Mouse (Mus musculus): ENCODE data around the gene Nkx2-3. TPM values are rescaled to one million over a fixed set of nuclear protein-coding genes. Genes with fewer than 3 reads are reported as not detected.

Gene Nkx2-3
- polyA plus RNA-seq, 1 experiment from 2014 or later, result not detected

DNA sequence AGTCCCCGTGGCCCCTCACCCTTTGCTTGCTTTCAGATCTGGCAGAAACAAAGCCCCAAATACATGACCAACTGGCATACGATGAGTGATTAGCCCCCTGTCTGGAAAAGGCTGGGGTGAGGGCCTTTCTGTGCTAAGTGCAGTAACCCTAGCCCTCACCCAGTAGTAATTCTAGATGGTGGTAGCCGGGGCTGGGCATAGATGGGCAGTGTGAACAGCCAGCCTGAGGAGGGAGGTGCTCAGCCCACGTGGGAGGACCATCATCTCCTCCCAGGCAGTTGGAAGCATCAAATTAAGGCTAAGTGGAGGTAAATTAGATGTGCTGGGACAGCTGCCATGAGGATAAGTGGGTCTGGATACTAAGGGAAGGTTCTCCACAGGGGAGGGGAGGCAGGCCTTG, 17.0 kb downstream of the Nkx2-3 start:
- no peak overlapping the region for H3K9ac ChIP-seq
- ATAC-seq (ENCODE audit: insufficient number of reproducible peaks, low FRiP score), result no peak
- H3K4me1 ChIP-seq (replicated peaks), result no peaks in the 10 kb centered on the region
- no peak overlapping the region for H3K27ac ChIP-seq (ENCODE audit: poor library complexity, severe bottlenecking)
- H3K4me3 ChIP-seq, result no peak overlapping the region
- H3K27me3 ChIP-seq (replicated peaks), result peaks cover 58% of the 10 kb centered on the region
- H3K9me3 ChIP-seq (replicated peaks), result no peaks in the 10 kb centered on the region
- WGBS, result 38% methylated on average over 4 of the region's 4 CpGs
- H3K36me3 ChIP-seq, result no peaks in the 10 kb centered on the region
- no peak overlapping the region for H3K4me2 ChIP-seq

DNA sequence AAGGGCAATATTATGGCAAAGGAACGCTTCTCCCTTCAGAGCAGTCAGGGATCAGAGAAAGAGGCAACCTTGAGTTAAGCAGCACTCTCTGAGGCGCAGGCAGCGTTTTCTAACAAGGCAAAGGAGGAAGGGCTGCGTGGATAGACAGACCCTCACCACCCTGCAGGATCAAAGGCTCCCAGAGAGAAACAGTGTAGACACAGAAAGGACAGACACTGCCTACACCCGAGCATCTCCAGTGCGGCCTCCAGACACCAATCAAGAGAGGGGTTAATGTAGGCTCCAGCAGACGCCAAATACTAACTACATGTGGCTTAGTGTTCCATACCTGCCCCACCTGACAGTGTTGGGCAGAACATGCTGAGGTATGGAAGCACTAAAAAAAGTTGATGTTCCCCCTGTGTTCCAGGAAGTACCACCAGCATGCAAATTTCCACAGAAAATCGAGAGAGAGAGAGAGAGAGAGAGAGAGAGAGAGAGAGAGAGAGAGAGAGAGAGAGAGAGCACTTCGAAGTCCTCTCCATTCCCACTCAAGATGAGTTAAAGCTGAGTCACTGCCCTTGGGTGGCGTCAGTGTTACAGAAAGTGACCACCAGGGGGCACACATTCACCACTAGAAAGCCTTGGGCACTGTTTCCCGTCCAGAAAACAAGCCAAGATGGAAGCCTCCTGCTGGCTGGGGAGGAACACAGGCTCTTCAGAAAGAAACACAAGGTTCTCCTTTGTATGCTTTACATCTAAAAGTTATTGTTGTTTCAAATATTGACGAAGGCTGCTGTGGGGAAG, 18.5 kb downstream of the Nkx2-3 start:
- Histone ChIP-seq H3K4me1 (replicated peaks) (no peaks in the 10 kb centered on the region), H3K4me3 (no peak overlapping the region), H3K4me2 (no peak overlapping the region), H3K27me3 (replicated peaks) (peaks cover 45% of the 10 kb centered on the region), H3K27ac (ENCODE audit: poor library complexity, severe bottlenecking) (no peak overlapping the region), H3K9me3 (replicated peaks) (no peaks in the 10 kb centered on the region), H3K36me3 (no peaks in the 10 kb centered on the region), H3K9ac (no peak overlapping the region)
- WGBS, result 25% methylated on average over 12 of the region's 12 CpGs
- ATAC-seq (ENCODE audit: insufficient number of reproducible peaks, low FRiP score), result no peak

DNA sequence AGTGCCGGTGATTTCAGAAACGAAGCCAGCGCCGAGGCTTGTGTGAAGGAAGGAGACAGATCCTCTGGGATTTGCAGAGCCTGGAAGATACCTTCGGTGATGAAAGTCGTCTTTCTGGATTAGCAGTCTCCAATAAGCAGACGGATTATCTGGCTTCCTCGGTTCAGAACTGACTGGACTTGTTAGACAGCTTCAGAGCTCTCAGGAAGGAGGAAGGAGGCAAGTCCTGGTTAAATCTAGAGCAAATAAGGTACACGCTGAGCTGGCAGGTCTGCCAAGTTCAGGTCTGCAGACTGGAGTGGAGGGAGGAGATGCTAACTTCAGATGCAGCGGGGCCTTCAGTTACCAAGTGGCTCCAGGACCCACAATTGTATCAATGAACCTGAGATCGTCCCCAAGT, 29.7 kb downstream of the Nkx2-3 start:
- no peaks in the 10 kb centered on the region for H3K9me3 ChIP-seq (replicated peaks)
- no peak overlapping the region for H3K4me3 ChIP-seq
- no peak overlapping the region for H3K27ac ChIP-seq (ENCODE audit: poor library complexity, severe bottlenecking)
- no peaks in the 10 kb centered on the region for H3K36me3 ChIP-seq
- peaks cover 37% of the 10 kb centered on the region for H3K27me3 ChIP-seq (replicated peaks)
- H3K4me2 ChIP-seq, result no peak overlapping the region
- H3K4me1 ChIP-seq (replicated peaks), result no peaks in the 10 kb centered on the region
- 62% methylated on average over 11 of the region's 11 CpGs for WGBS
- no peak for ATAC-seq (ENCODE audit: insufficient number of reproducible peaks, low FRiP score)
- H3K9ac ChIP-seq, result no peak overlapping the region

- H3K4me2 ChIP-seq, result no peak overlapping the region
- H3K4me3 ChIP-seq, result no peak overlapping the region
- H3K27me3 ChIP-seq (replicated peaks), result peaks cover 33% of the 10 kb centered on the region
- no peaks in the 10 kb centered on the region for H3K36me3 ChIP-seq
- no peak for ATAC-seq (ENCODE audit: insufficient number of reproducible peaks, low FRiP score)
- H3K4me1 ChIP-seq (replicated peaks), result no peaks in the 10 kb centered on the region
- no peaks in the 10 kb centered on the region for H3K9me3 ChIP-seq (replicated peaks)
- 72% methylated on average over 9 of the region's 9 CpGs for WGBS
- no peak overlapping the region for H3K9ac ChIP-seq
- no peak overlapping the region for H3K27ac ChIP-seq (ENCODE audit: poor library complexity, severe bottlenecking)
Measured at GRCm38 (mm10) chr19:43642843-43643242, 30.7 kb downstream of the Nkx2-3 start.

DNA sequence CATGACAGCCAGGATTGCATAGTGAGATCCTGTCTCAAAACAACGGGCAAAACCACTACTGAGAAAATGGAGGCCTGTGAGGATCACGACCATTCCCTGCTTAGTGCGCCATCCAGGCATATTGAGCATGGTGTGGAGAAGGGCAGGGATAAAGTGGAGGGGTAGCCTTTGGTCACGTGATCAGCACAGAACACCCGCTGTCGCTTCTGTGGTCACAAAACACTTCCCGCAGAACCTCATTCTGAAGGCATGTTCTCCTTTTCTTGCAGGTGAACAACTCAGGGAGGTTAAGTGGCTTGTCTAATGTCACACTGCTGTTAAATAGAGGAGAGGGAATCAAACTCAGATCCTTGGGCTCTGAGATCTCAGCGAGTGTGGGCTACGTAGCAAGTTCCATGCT, 33.4 kb downstream of the Nkx2-3 start:
- no peaks in the 10 kb centered on the region for H3K36me3 ChIP-seq
- no peak overlapping the region for H3K27ac ChIP-seq (ENCODE audit: poor library complexity, severe bottlenecking)
- ATAC-seq (ENCODE audit: insufficient number of reproducible peaks, low FRiP score), result no peak
- no peak overlapping the region for H3K4me3 ChIP-seq
- peaks cover 24% of the 10 kb centered on the region for H3K27me3 ChIP-seq (replicated peaks)
- H3K9ac ChIP-seq, result no peak overlapping the region
- WGBS, result 85% methylated on average over 9 of the region's 9 CpGs
- H3K4me1 ChIP-seq (replicated peaks), result no peaks in the 10 kb centered on the region
- no peak overlapping the region for H3K4me2 ChIP-seq
- no peaks in the 10 kb centered on the region for H3K9me3 ChIP-seq (replicated peaks)

DNA sequence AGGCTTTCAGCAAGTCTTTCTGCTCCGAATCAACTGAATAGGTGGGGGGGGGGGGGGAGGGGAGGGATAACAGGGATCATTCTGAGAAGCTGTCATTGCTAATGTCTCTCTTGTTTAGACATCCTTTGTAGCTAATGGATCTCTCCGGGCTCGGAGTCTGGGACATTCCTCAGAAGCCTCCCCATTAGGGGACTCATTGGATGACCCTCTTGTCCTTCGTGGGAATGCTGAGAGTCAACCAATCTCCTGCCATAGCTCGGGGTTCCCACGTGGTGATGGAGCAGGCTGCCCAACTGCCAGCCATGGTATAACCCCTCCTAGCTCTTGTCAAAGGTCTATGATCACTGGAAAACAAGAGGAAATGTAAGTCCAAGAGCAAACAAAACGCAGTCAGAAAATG, 34.7 kb downstream of the Nkx2-3 start:
- H3K4me3 ChIP-seq, result no peak overlapping the region
- H3K4me1 ChIP-seq (replicated peaks), result no peaks in the 10 kb centered on the region
- no peaks in the 10 kb centered on the region for H3K9me3 ChIP-seq (replicated peaks)
- H3K36me3 ChIP-seq, result no peaks in the 10 kb centered on the region
- H3K27me3 ChIP-seq (replicated peaks), result peaks cover 20% of the 10 kb centered on the region
- 56% methylated on average over 7 of the region's 7 CpGs for WGBS
- no peak overlapping the region for H3K27ac ChIP-seq (ENCODE audit: poor library complexity, severe bottlenecking)
- no peak overlapping the region for H3K4me2 ChIP-seq
- H3K9ac ChIP-seq, result no peak overlapping the region
- ATAC-seq (ENCODE audit: insufficient number of reproducible peaks, low FRiP score), result no peak

DNA sequence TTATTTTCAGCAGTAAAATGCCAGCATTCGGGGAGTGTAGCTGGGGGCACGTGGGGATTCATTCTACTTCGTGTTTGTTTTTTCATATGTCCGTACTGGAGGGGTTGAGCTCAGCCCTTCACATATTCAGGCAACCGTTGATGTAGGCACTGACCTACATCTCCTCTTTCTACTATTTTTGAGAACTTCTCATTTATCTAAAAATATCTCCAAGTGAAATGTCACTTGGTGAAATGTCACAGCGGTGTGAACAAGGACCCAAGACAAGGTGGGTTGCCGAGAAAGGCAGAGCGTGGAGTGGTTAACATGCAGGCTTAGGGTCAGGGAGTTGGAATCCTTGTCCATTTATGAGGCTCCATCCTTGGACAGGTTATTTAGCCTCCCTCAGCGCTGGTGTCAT, 35.1 kb downstream of the Nkx2-3 start:
- H3K4me1 ChIP-seq (replicated peaks), result no peaks in the 10 kb centered on the region
- no peak overlapping the region for H3K27ac ChIP-seq (ENCODE audit: poor library complexity, severe bottlenecking)
- H3K9me3 ChIP-seq (replicated peaks), result no peaks in the 10 kb centered on the region
- no peak overlapping the region for H3K4me3 ChIP-seq
- WGBS, result 79% methylated on average over 9 of the region's 9 CpGs
- H3K27me3 ChIP-seq (replicated peaks), result peaks cover 23% of the 10 kb centered on the region
- H3K9ac ChIP-seq, result no peak overlapping the region
- no peak overlapping the region for H3K4me2 ChIP-seq
- no peak for ATAC-seq (ENCODE audit: insufficient number of reproducible peaks, low FRiP score)
- no peaks in the 10 kb centered on the region for H3K36me3 ChIP-seq

- Histone ChIP-seq H3K36me3 (no peaks in the 10 kb centered on the region), H3K27ac (ENCODE audit: poor library complexity, severe bottlenecking) (no peak overlapping the region), H3K9ac (no peak overlapping the region), H3K9me3 (replicated peaks) (no peaks in the 10 kb centered on the region), H3K4me2 (no peak overlapping the region), H3K4me1 (replicated peaks) (no peaks in the 10 kb centered on the region), H3K27me3 (replicated peaks) (peaks cover 24% of the 10 kb centered on the region), H3K4me3 (no peak overlapping the region)
- WGBS, result 84% methylated on average over 4 of the region's 4 CpGs
- ATAC-seq (ENCODE audit: insufficient number of reproducible peaks, low FRiP score), result no peak
Measured at GRCm38 (mm10) chr19:43648343-43648742, 36.2 kb downstream of the Nkx2-3 start.

DNA sequence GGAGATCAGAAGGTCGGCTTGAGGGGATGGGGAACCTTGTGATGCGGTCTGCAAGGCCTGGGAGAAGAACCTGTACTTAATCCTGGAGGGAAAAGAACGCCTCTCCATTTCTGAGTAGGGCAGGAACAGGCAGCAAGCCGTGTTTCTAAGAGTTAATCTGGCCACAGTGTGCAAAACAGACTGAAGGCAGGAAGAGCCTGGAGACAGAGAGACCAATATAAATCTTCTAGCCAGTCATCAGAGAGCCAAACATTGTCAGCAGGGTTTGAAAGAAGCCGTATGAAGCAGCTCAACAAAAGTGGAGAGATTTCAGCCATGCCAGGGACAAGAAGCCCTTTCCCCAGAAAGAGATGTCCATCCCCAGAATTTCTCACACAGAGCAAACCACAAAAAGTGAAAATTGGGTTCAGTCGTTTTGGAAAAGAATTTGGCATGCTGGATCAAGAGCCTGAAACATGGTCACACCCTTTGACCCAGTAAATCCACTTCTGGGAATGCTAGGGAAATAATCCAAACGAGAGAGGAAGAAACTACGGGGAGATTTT, 39.2 kb downstream of the Nkx2-3 start:
- H3K9me3 ChIP-seq (replicated peaks), result no peaks in the 10 kb centered on the region
- no peaks in the 10 kb centered on the region for H3K4me1 ChIP-seq (replicated peaks)
- WGBS, result 54% methylated on average over 8 of the region's 8 CpGs
- H3K9ac ChIP-seq, result no peak overlapping the region
- ATAC-seq (ENCODE audit: insufficient number of reproducible peaks, low FRiP score), result no peak
- no peak overlapping the region for H3K4me3 ChIP-seq
- H3K36me3 ChIP-seq, result no peaks in the 10 kb centered on the region
- H3K27me3 ChIP-seq (replicated peaks), result peaks cover 41% of the 10 kb centered on the region
- no peak overlapping the region for H3K27ac ChIP-seq (ENCODE audit: poor library complexity, severe bottlenecking)
- H3K4me2 ChIP-seq, result no peak overlapping the region

- Histone ChIP-seq H3K9ac (no peak overlapping the region), H3K27ac (ENCODE audit: poor library complexity, severe bottlenecking) (no peak overlapping the region), H3K27me3 (replicated peaks) (peaks cover 40% of the 10 kb centered on the region), H3K4me1 (replicated peaks) (no peaks in the 10 kb centered on the region), H3K36me3 (no peaks in the 10 kb centered on the region), H3K9me3 (replicated peaks) (no peaks in the 10 kb centered on the region), H3K4me3 (no peak overlapping the region), H3K4me2 (no peak overlapping the region)
- ATAC-seq (ENCODE audit: insufficient number of reproducible peaks, low FRiP score), result no peak
- WGBS, result 39% methylated on average over 11 of the region's 11 CpGs
Measured at GRCm38 (mm10) chr19:43655735-43656492, 43.8 kb downstream of the Nkx2-3 start.

DNA sequence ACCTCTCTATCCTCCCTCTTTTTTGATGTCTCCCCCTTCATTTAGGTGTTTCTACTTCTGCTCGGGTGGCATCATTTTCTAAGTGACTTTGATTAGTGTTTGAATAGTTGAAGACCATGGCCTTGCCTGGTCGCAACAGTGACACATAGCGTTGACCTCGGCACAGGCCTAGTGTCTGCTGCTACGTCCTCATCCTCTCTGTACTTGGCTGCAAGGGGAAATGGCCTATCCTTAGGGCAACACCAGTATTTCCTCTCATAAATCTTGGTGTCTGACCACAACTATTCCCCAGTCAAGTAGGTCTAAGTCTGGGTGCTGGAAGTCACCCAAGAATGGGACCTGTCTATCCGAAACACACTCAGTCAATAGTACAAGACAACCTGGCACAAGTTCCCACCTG, 47.5 kb downstream of the Nkx2-3 start:
- 85% methylated on average over 6 of the region's 6 CpGs for WGBS
- H3K36me3 ChIP-seq, result peaks cover 17% of the 10 kb centered on the region
- no peak overlapping the region for H3K4me3 ChIP-seq
- H3K4me1 ChIP-seq (replicated peaks), result no peaks in the 10 kb centered on the region
- no peak overlapping the region for H3K4me2 ChIP-seq
- no peak overlapping the region for H3K27ac ChIP-seq (ENCODE audit: poor library complexity, severe bottlenecking)
- no peaks in the 10 kb centered on the region for H3K9me3 ChIP-seq (replicated peaks)
- H3K27me3 ChIP-seq (replicated peaks), result peaks cover 13% of the 10 kb centered on the region
- H3K9ac ChIP-seq, result no peak overlapping the region
- no peak for ATAC-seq (ENCODE audit: insufficient number of reproducible peaks, low FRiP score)

Data from heart, embryonic 12.5 days (tissue).